Mouse (Mus musculus): ENCODE measurements around the gene Msi1.

DNA sequence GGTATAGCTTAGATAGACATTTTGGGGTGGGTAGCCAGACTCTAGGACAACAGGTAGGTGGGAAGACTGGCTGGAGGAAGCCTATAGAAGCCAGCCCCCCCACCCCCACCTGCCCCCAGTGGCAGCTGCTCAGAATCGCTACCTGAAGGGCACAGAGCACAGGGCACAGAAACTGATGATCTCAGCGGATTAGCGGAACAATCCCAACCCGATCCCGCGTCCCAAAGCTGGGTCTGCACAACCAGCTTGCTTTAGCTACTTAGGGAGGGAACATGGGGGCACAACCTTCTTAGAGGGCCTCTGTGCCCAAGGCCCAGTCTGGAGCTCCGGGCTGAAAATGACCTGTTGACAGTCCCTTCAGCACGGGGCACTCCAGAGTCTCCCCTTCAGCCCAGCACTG is 27.3 kb upstream of the Msi1 start:
- TF ChIP-seq CTCF (IDR thresholded peaks at IDR 0.05; ENCODE audit: borderline replicate concordance, insufficient read depth, low read length) (no peak), POLR2A (IDR thresholded peaks at IDR 0.05; ENCODE audit: low read depth, low read length) (no peak)

Data from embryonic fibroblast, embryonic 13.5 days (primary cell).